Mouse (Mus musculus): ENCODE measurements around the gene Gm4952. TPM values are rescaled to one million over a fixed set of nuclear protein-coding genes. Genes with fewer than 3 reads are reported as not detected.

The Gm4952 gene
- polyA plus RNA-seq, 1 experiment from 2014 or later: not detected

Other genes starting within 250 kb of the Gm4952 start
- not detected in 2 replicates for gene Olfr1440, start 212.7 kb upstream of the Gm4952 start, polyA plus RNA-seq (2015; fragmentation: Nextera tagmentation; extraction: Ambion mirVana)
- gene Olfr1441, start 182.5 kb upstream of the Gm4952 start, polyA plus RNA-seq (2015; fragmentation: Nextera tagmentation; extraction: Ambion mirVana): not detected in 2 replicates
- gene Pfpl, start 172.1 kb upstream of the Gm4952 start, polyA plus RNA-seq (2015; fragmentation: Nextera tagmentation; extraction: Ambion mirVana): not detected in 2 replicates
- gene Mpeg1, start 139.2 kb upstream of the Gm4952 start, polyA plus RNA-seq (2015; fragmentation: Nextera tagmentation; extraction: Ambion mirVana): 0.30 and 0.48 TPM in 2 replicates
- 16.9 and 20.0 TPM in 2 replicates for gene Dtx4, start 98.5 kb upstream of the Gm4952 start, polyA plus RNA-seq (2015; fragmentation: Nextera tagmentation; extraction: Ambion mirVana)
- 12.4 and 13.4 TPM in 2 replicates for gene Fam111a, start 54.2 kb upstream of the Gm4952 start, polyA plus RNA-seq (2015; fragmentation: Nextera tagmentation; extraction: Ambion mirVana)
- not detected in 2 replicates for gene Glyat, start 33.3 kb downstream of the Gm4952 start, polyA plus RNA-seq (2015; fragmentation: Nextera tagmentation; extraction: Ambion mirVana)
- not detected in 2 replicates for gene Olfr1442, start 70.5 kb downstream of the Gm4952 start, polyA plus RNA-seq (2015; fragmentation: Nextera tagmentation; extraction: Ambion mirVana)
- gene Olfr1443, start 78.1 kb downstream of the Gm4952 start, polyA plus RNA-seq (2015; fragmentation: Nextera tagmentation; extraction: Ambion mirVana): not detected in 2 replicates
- not detected in 2 replicates for gene Keg1, start 95.8 kb downstream of the Gm4952 start, polyA plus RNA-seq (2015; fragmentation: Nextera tagmentation; extraction: Ambion mirVana)
- gene Cntf, start 165.7 kb downstream of the Gm4952 start, polyA plus RNA-seq (2015; fragmentation: Nextera tagmentation; extraction: Ambion mirVana): 1.9 and 2.3 TPM in 2 replicates
- gene Zfp91, start 196.2 kb downstream of the Gm4952 start, polyA plus RNA-seq (2015; fragmentation: Nextera tagmentation; extraction: Ambion mirVana): 16.3 and 16.8 TPM in 2 replicates
- gene Lpxn, start 196.2 kb downstream of the Gm4952 start, polyA plus RNA-seq (2015; fragmentation: Nextera tagmentation; extraction: Ambion mirVana): 0.74 and 0.94 TPM in 2 replicates
- gene Gm5244, start 246.7 kb downstream of the Gm4952 start, polyA plus RNA-seq (2015; fragmentation: Nextera tagmentation; extraction: Ambion mirVana): not detected in 2 replicates